Mouse (Mus musculus): ENCODE results near the gene Stom.
A peak's percentile ranks its signal among the peaks of the same experiment; 100 is the strongest.

The Stom gene

GRCm38 (mm10) chr2:35336388-35337280 lies at the start of gene Stom:
Stom (minus strand) TSS chr2:35336976.
- peak; percentile 98 to 99 for DNase-seq (ENCODE audit: low spot score in 2 of 2)

GRCm38 (mm10) chr2:35385441-35385871 lies 48.7 kb upstream of the Stom start:
- no peak for DNase-seq (ENCODE audit: low spot score in 2 of 2)

GRCm38 (mm10) chr2:35379306-35379705 lies 42.5 kb upstream of the Stom start:
- DNase-seq (ENCODE audit: low spot score in 2 of 2), result no peak

GRCm38 (mm10) chr2:35377600-35377999 lies 40.8 kb upstream of the Stom start:
- DNase-seq (ENCODE audit: low spot score in 2 of 2), result no peak

GRCm38 (mm10) chr2:35373003-35373402 lies 36.2 kb upstream of the Stom start:
- peak; percentile 9 to 21 for DNase-seq (ENCODE audit: low spot score in 2 of 2)

GRCm38 (mm10) chr2:35370686-35371085 lies 33.9 kb upstream of the Stom start:
- DNase-seq (ENCODE audit: low spot score in 2 of 2), result no peak

GRCm38 (mm10) chr2:35367629-35368028 lies 30.9 kb upstream of the Stom start, which contains the start of gene 4930568D16Rik:
4930568D16Rik (minus strand) TSS chr2:35367729.
- DNase-seq (ENCODE audit: low spot score in 2 of 2), result no peak

GRCm38 (mm10) chr2:35349184-35349583 lies 12.4 kb upstream of the Stom start:
- DNase-seq (ENCODE audit: low spot score in 2 of 2), result no peak

GRCm38 (mm10) chr2:35345984-35346383 lies 9.2 kb upstream of the Stom start:
- no peak for DNase-seq (ENCODE audit: low spot score in 2 of 2)

GRCm38 (mm10) chr2:35342605-35343004 lies 5.8 kb upstream of the Stom start:
- no peak for DNase-seq (ENCODE audit: low spot score in 2 of 2)

- DNase-seq (ENCODE audit: low spot score in 2 of 2), result no peak
Observed at GRCm38 (mm10) chr2:35338707-35339106, 1.9 kb upstream of the Stom start.

GRCm38 (mm10) chr2:35338036-35338435 lies 1.3 kb upstream of the Stom start:
- no peak for DNase-seq (ENCODE audit: low spot score in 2 of 2)

- no peak for DNase-seq (ENCODE audit: low spot score in 2 of 2)
Observed at GRCm38 (mm10) chr2:35337419-35337818, 643 bp upstream of the Stom start.

- no peak for DNase-seq (ENCODE audit: low spot score in 2 of 2)
Observed at GRCm38 (mm10) chr2:35335620-35336019, 1.2 kb downstream of the Stom start.

- DNase-seq (ENCODE audit: low spot score in 2 of 2), result no peak
Observed at GRCm38 (mm10) chr2:35333670-35334069, 3.1 kb downstream of the Stom start.

- DNase-seq (ENCODE audit: low spot score in 2 of 2), result no peak
Observed at GRCm38 (mm10) chr2:35331205-35331604, 5.6 kb downstream of the Stom start.

GRCm38 (mm10) chr2:35329061-35329460 lies 7.7 kb downstream of the Stom start:
- DNase-seq (ENCODE audit: low spot score in 2 of 2), result no peak

- no peak for DNase-seq (ENCODE audit: low spot score in 2 of 2)
Observed at GRCm38 (mm10) chr2:35328064-35328792, 8.5 kb downstream of the Stom start.

GRCm38 (mm10) chr2:35327583-35327982 lies 9.2 kb downstream of the Stom start:
- no peak for DNase-seq (ENCODE audit: low spot score in 2 of 2)

GRCm38 (mm10) chr2:35326931-35327330 lies 9.8 kb downstream of the Stom start:
- DNase-seq (ENCODE audit: low spot score in 2 of 2), result no peak

- no peak for DNase-seq (ENCODE audit: low spot score in 2 of 2)
Observed at GRCm38 (mm10) chr2:35325930-35326329, 10.8 kb downstream of the Stom start.

- no peak for DNase-seq (ENCODE audit: low spot score in 2 of 2)
Observed at GRCm38 (mm10) chr2:35322404-35323164, 14.2 kb downstream of the Stom start.
